Mouse (Mus musculus) myocyte (in vitro differentiated cells): ENCODE results near the gene Bend4. TPM values are rescaled to one million over a fixed set of nuclear protein-coding genes. Genes with fewer than 3 reads are reported as not detected.

Source experiments
- H3K27me3 ChIP-seq: one replicate; pipeline ENCODE4 v1.6.1; 2011; ENCODE audit not compliant: control insufficient read depth, insufficient read depth, insufficient read length
- H3K36me3 ChIP-seq: one replicate; pipeline ENCODE4 v1.6.1; 2011; ENCODE audit not compliant: control insufficient read depth, insufficient read depth
- H3K4me2 ChIP-seq: one replicate; pipeline ENCODE4 v1.6.1; 2011; ENCODE audit warnings: low read depth, control low read depth
- H3K4me3 ChIP-seq: one replicate; pipeline ENCODE4 v1.5.1; 2011; ENCODE audit warnings: mild to moderate bottlenecking, control low read depth, moderate library complexity
- H3K79me2 ChIP-seq: one replicate; pipeline ENCODE4 v1.6.1; 2011; ENCODE audit not compliant: control insufficient read depth, insufficient read depth
- H3ac ChIP-seq: one replicate; pipeline ENCODE4 v1.6.1; 2011; ENCODE audit not compliant: control insufficient read depth, insufficient read length
- CEBPB ChIP-seq: IDR thresholded peaks from 2 replicates; pipeline ENCODE4 v1.6.1; 2011; ENCODE audit warnings: mild to moderate bottlenecking, moderate library complexity; ENCODE audit not compliant: poor library complexity, insufficient read depth, severe bottlenecking
- E2F4 ChIP-seq: IDR thresholded peaks from one replicate; pipeline ENCODE4 v1.6.1; 2011; ENCODE audit warnings: mild to moderate bottlenecking, control low read depth, moderate library complexity; ENCODE audit not compliant: insufficient read depth
- MAX ChIP-seq: IDR thresholded peaks from one replicate; pipeline ENCODE4 v1.6.1; 2011; ENCODE audit warnings: low read depth, mild to moderate bottlenecking, control low read depth
- POLR2A ChIP-seq: IDR thresholded peaks from one replicate; pipeline ENCODE4 v1.6.1; 2011; ENCODE audit warnings: low read depth, mild to moderate bottlenecking, control low read depth, moderate library complexity; ENCODE audit not compliant: insufficient read length
- POLR2AphosphoS2 ChIP-seq: IDR thresholded peaks from one replicate; pipeline ENCODE4 v1.6.1; 2011; ENCODE audit warnings: low read depth, control low read depth; ENCODE audit not compliant: insufficient read length
- REST ChIP-seq: IDR thresholded peaks from one replicate; pipeline ENCODE4 v1.6.1; 2011; ENCODE audit warnings: mild to moderate bottlenecking, control low read depth, moderate library complexity; ENCODE audit not compliant: insufficient read depth, insufficient read length
- SRF ChIP-seq: IDR thresholded peaks from one replicate; pipeline ENCODE4 v1.6.1; 2011; ENCODE audit warnings: low read depth; ENCODE audit not compliant: control insufficient read depth, insufficient read length
- TCF12 ChIP-seq: IDR thresholded peaks from one replicate; pipeline ENCODE4 v1.6.1; 2011; ENCODE audit warnings: mild to moderate bottlenecking, control low read depth; ENCODE audit not compliant: poor library complexity, insufficient read depth, severe bottlenecking
- TCF3 ChIP-seq: IDR thresholded peaks from one replicate; pipeline ENCODE4 v1.6.1; 2011; ENCODE audit warnings: low read depth, control low read depth; ENCODE audit not compliant: insufficient read length
- USF1 ChIP-seq: IDR thresholded peaks from one replicate; pipeline ENCODE4 v1.6.1; 2011; ENCODE audit warnings: low read depth, mild to moderate bottlenecking, control low read depth, moderate library complexity
- polyA plus RNA-seq: library from polyadenylated mRNA; unstranded; fragments of >200 nt; fragmentation: generic; extraction: Trizol; gene quantifications from one replicate; pipeline ENCODE4 v1.2.1, GENCODE M21; 2012; ENCODE audit warnings: missing spikeins

Gene Bend4
- polyA plus RNA-seq, 1 experiment: not detected

GRCm38 (mm10) chr5:67348949-67349348 lies 79.2 kb downstream of the Bend4 start:
- H3K79me2 ChIP-seq: no peaks in the 10 kb centered on the region
- no peak overlapping the region for H3K4me3 ChIP-seq
- H3K4me2 ChIP-seq: no peak overlapping the region
- H3K27me3 ChIP-seq: no peaks in the 10 kb centered on the region
- peaks cover 66% of the 10 kb centered on the region for H3K36me3 ChIP-seq
- no peak overlapping the region for H3ac ChIP-seq
- TF ChIP-seq POLR2A (no peak), REST (no peak), POLR2AphosphoS2 (no peak), TCF12 (no peak), E2F4 (no peak), TCF3 (no peak), USF1 (no peak)

GRCm38 (mm10) chr5:67347060-67347459 lies 81.0 kb downstream of the Bend4 start:
- Histone ChIP-seq H3K79me2 (no peaks in the 10 kb centered on the region), H3K4me3 (no peak overlapping the region), H3K27me3 (no peaks in the 10 kb centered on the region), H3ac (no peak overlapping the region), H3K36me3 (peaks cover 59% of the 10 kb centered on the region), H3K4me2 (no peak overlapping the region)
- no peak for TF ChIP-seq SRF
- no peak for TF ChIP-seq TCF3
- TF ChIP-seq REST: no peak
- TF ChIP-seq TCF12: no peak
- TF ChIP-seq MAX: no peak
- TF ChIP-seq USF1: no peak
- no peak for TF ChIP-seq POLR2AphosphoS2
- no peak for TF ChIP-seq POLR2A
- no peak for TF ChIP-seq CEBPB

Other genes with a start within 250 kb of the Bend4 start
- gene Tmem33, start 167.7 kb downstream of the Bend4 start, polyA plus RNA-seq: 42.4 TPM
- gene Slc30a9, start 121.4 kb downstream of the Bend4 start, polyA plus RNA-seq: 22.7 TPM
- gene Shisa3, start 179.6 kb upstream of the Bend4 start, polyA plus RNA-seq: not detected